Mouse (Mus musculus) hindbrain, postnatal 0 days (tissue): ENCODE data around the gene Gm47995. TPM values are rescaled to one million over a fixed set of nuclear protein-coding genes. Genes with fewer than 3 reads are reported as not detected.

Source experiments
- ATAC-seq: fragments of 200-750 bp; cut with Nextera tagmentation; 2 replicates; pipeline ENCODE4 v1.8.0; 2017; ENCODE audit warnings: mild to moderate bottlenecking, moderate TSS enrichment, moderate library complexity
- DNase-seq: peaks from one replicate; pipeline ENCODE4 v3.0.0-alpha.2; 2015; ENCODE audit warnings: low spot score
- H3K27ac ChIP-seq: fragments of 300-500 bp; sonication (generic); 2 replicates; pipeline ENCODE4 v1.5.1; 2014; ENCODE audit warnings: mild to moderate bottlenecking
- H3K27me3 ChIP-seq: fragments of 300-500 bp; sonication (generic); 2 replicates; pipeline ENCODE4 v1.6.1; 2014; ENCODE audit warnings: low read length, mixed read lengths; ENCODE audit not compliant: insufficient read depth
- H3K36me3 ChIP-seq: fragments of 300-500 bp; sonication (generic); 2 replicates; pipeline ENCODE4 v1.6.1; 2014; ENCODE audit warnings: low read length, mixed read lengths; ENCODE audit not compliant: insufficient read depth
- H3K4me1 ChIP-seq: fragments of 300-500 bp; sonication (generic); 2 replicates; pipeline ENCODE4 v1.6.1; 2014; ENCODE audit warnings: antibody characterized with exemption, low read length, mixed read lengths; ENCODE audit not compliant: insufficient read depth
- H3K4me2 ChIP-seq: fragments of 300-500 bp; sonication (generic); 2 replicates; pipeline ENCODE4 v1.6.1; 2014; ENCODE audit warnings: low read depth, mild to moderate bottlenecking, low read length, moderate library complexity, mixed read lengths
- H3K4me3 ChIP-seq: fragments of 300-500 bp; sonication (generic); 2 replicates; pipeline ENCODE4 v1.5.1; 2014; ENCODE audit warnings: low read length
- H3K9ac ChIP-seq: fragments of 300-500 bp; sonication (generic); replicated peaks from 2 replicates; pipeline ENCODE4 v1.6.1; 2014; ENCODE audit warnings: mild to moderate bottlenecking, low read length, moderate library complexity, mixed read lengths
- H3K9me3 ChIP-seq: fragments of 300-500 bp; sonication (generic); 2 replicates; pipeline ENCODE4 v1.6.1; 2016; ENCODE audit warnings: low read length, mixed read lengths
- CTCF ChIP-seq: IDR thresholded peaks from 2 replicates; pipeline ENCODE4 v1.5.1; 2016; ENCODE audit warnings: antibody characterized with exemption, control low read depth, low read depth
- WGBS: fragments of 180-500 bp; shearing (Covaris S2); extraction: QIAGEN DNeasy Blood & Tissue Kit; methylation state at CpG from one replicate; pipeline ENCODE4 v1.1.7; 2014; 5-methylcytosine and 5-hydroxymethylcytosine counted together
- polyA plus RNA-seq: library from polyadenylated mRNA; unstranded; fragments of >200 nt; fragmentation: Nextera tagmentation; extraction: Ambion mirVana; gene quantifications from 2 replicates; pipeline ENCODE4 v1.2.1, GENCODE M21; 2015
- total RNA-seq: library from RNA; depleted of rRNA; stranded (reverse); fragments of >200 nt; gene quantifications from 2 replicates; pipeline ENCODE4 v1.2.3, GENCODE M21; 2014

Gene Gm47995
- total and polyA plus RNA-seq, 2 experiments from 2014 or later, result not detected

DNA sequence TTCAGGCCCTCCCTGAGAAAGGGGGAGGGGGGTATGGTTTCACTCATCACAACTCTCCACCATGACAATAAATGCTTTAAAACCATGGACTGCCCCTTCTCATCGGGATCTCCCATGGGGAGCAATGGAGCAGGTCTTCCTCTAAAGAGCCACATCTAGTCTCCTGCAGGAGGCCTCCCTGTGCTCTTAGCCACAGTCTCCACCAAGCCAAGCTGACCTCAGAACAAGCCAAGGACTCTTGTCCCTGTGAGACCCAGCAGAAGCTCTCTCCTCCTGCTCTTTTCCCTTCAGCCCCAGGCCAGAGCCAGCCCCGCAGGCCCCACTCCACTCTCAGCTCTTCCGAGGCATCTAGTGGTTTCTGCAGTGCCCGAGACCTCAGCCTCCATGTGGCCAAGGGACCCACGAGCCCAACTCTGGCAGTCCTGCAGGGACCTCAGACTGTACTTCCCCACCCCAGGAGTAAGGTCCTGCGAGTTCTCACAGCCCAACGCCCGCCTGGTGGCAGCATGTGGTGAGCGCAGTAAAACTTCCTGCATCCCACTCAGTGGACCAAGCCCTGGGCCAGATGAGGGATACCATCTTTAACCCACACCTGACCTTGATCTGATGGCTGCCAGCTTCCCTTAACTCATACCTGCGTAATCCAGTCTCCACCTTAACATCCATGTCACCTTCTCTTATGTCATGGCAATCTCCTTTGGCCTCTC lies 24.5 kb downstream of the Gm47995 start:
- no peaks in the 10 kb centered on the region for H3K4me1 ChIP-seq
- ATAC-seq (no peak), DNase-seq (no peak)
- H3K27me3 ChIP-seq, result no peaks in the 10 kb centered on the region
- no peak for TF ChIP-seq CTCF
- 86% methylated on average over 10 of the region's 10 CpGs for WGBS
- no peaks in the 10 kb centered on the region for H3K36me3 ChIP-seq
- H3K4me3 ChIP-seq, result no peak overlapping the region
- H3K9me3 ChIP-seq, result no peaks in the 10 kb centered on the region
- H3K27ac ChIP-seq, result no peak overlapping the region
- H3K9ac ChIP-seq, result no peak overlapping the region
- H3K4me2 ChIP-seq, result no peak overlapping the region

DNA sequence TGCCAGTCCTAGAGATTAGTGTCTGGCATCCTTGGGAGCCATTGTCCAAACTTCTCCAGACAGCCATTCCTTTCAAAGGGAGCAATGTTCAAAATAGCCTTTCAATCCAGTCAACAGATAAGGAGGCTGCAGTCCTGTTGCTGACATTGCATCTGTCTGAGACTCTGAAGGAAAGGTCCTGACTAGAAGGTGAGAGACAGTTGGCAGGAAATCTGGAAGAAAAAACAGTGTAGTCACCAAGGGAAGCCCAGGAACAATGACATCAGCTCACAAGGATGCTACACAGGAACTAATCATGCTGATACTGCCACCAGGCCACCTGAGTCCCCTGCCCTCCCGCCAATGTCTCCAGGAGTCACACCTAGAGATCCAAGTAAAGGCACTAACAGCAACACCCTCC lies 25.1 kb downstream of the Gm47995 start:
- H3K4me1 ChIP-seq, result no peaks in the 10 kb centered on the region
- no peak for TF ChIP-seq CTCF
- H3K27ac ChIP-seq, result no peak overlapping the region
- H3K4me3 ChIP-seq, result no peak overlapping the region
- H3K9ac ChIP-seq, result no peak overlapping the region
- H3K9me3 ChIP-seq, result no peaks in the 10 kb centered on the region
- H3K27me3 ChIP-seq, result no peaks in the 10 kb centered on the region
- no peak overlapping the region for H3K4me2 ChIP-seq
- ATAC-seq (no peak), DNase-seq (no peak)
- H3K36me3 ChIP-seq, result no peaks in the 10 kb centered on the region
- 64% methylated on average over 1 of the region's 1 CpGs for WGBS

DNA sequence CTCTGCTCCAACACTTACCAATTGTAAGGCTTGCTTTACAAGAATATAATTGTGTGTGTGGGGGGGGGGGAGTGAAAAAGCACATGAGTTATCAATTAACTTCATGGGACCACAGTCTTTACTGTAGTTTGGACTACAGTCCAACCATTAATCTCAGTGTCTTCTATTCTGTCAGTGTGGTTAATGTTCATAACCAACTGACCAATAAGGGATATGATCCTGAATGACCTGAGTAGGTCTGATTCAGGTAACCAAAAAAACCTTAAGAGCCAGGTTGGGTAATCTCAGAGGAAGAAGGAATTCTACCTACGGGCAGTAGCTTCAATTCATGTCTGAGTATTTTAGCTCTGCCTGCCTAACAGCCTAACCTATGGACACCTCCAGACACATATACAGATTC lies 26.3 kb downstream of the Gm47995 start:
- H3K9me3 ChIP-seq, result no peaks in the 10 kb centered on the region
- TF ChIP-seq CTCF, result no peak
- H3K36me3 ChIP-seq, result no peaks in the 10 kb centered on the region
- no peaks in the 10 kb centered on the region for H3K4me1 ChIP-seq
- H3K27ac ChIP-seq, result no peak overlapping the region
- no peak overlapping the region for H3K4me2 ChIP-seq
- 93% methylated on average over 1 of the region's 1 CpGs for WGBS
- no peak for ATAC-seq
- H3K4me3 ChIP-seq, result no peak overlapping the region
- no peak for DNase-seq
- no peaks in the 10 kb centered on the region for H3K27me3 ChIP-seq
- H3K9ac ChIP-seq, result no peak overlapping the region

DNA sequence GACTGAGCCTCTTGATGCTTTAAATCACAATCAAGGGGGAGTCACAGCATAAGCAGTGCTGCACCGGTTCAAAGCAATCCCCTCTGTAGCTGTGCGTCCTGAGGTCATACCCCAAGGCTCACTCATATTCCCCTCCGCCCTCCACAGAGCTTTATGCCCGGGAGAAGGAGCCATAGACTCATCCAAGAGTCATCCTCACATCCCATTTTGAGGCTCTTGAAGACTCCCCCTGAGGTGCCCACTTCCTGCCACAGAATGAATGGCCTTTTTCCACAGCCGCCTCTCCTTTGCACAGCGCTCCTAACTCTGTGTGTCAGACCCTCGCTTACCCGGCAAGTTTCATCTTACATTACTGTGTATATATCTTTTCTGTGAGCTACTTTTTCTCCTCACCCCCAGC lies 29.3 kb downstream of the Gm47995 start:
- Histone ChIP-seq H3K36me3 (no peaks in the 10 kb centered on the region), H3K9me3 (no peaks in the 10 kb centered on the region), H3K4me2 (no peak overlapping the region), H3K27ac (no peak overlapping the region), H3K4me3 (no peak overlapping the region), H3K9ac (no peak overlapping the region), H3K4me1 (no peaks in the 10 kb centered on the region), H3K27me3 (no peaks in the 10 kb centered on the region)
- WGBS, result 87% methylated on average over 8 of the region's 8 CpGs
- DNase-seq (no peak), ATAC-seq (no peak)
- no peak for TF ChIP-seq CTCF

DNA sequence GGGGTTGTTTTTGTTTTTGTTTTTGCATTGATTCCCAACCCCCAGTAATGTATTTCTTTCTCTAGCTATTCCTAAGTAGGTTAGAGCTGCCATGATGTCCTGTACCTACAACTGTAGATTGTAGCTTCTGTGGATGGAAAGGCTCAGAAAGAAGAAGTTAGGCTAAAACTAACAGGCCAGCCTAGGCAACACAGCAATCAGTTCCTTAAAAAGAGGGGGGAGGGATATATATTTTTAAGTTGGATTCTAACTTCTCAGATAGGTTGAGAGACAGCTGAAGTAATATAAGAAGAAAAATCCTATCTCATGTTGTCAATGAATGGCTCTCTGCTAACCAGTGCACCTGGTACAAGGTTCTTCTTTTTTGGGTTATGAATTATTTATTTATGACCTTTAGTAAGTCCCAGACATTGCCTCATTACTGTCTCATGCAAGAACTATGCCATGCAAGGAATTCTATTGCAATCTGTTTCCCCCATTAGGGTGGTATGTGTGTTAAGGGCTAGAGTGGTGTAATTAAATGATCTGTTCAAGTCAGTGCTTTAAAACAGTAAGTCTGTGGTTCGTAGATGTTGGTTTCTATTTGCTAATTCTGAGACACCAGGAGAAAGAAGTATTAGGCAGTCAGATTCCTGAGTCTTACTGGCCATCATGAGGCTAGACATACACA lies 30.2 kb downstream of the Gm47995 start:
- H3K36me3 ChIP-seq, result no peaks in the 10 kb centered on the region
- H3K9me3 ChIP-seq, result no peaks in the 10 kb centered on the region
- no peak for DNase-seq
- H3K4me2 ChIP-seq, result no peak overlapping the region
- no peak overlapping the region for H3K9ac ChIP-seq
- no peak for ATAC-seq
- TF ChIP-seq CTCF, result no peak
- H3K4me3 ChIP-seq, result no peak overlapping the region
- WGBS, result 83% methylated on average over 1 of the region's 1 CpGs
- no peaks in the 10 kb centered on the region for H3K4me1 ChIP-seq
- no peaks in the 10 kb centered on the region for H3K27me3 ChIP-seq
- H3K27ac ChIP-seq, result no peak overlapping the region

DNA sequence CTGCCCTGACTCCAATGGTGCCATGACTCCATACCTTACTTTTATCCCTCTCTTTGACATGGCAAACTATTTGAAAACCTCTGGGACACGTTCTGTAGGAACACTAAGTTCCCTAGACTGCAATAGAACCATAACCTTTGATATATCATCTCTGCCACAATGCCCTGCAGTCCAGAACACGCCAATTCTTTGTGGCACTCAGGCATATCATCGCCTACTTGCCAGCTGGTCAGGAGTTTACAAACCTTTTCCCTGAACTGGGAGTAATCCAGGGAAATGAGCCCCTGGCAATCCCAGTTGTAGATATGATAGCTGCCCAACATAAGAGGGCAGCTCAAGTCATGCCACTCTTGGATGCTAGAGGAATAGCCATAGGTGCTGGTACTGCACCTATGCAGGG lies 34.1 kb downstream of the Gm47995 start:
- H3K36me3 ChIP-seq, result no peaks in the 10 kb centered on the region
- no peaks in the 10 kb centered on the region for H3K4me1 ChIP-seq
- no peak for TF ChIP-seq CTCF
- 85% methylated on average over 3 of the region's 3 CpGs for WGBS
- H3K27me3 ChIP-seq, result no peaks in the 10 kb centered on the region
- H3K4me2 ChIP-seq, result no peak overlapping the region
- ATAC-seq (no peak), DNase-seq (no peak)
- no peak overlapping the region for H3K9ac ChIP-seq
- H3K27ac ChIP-seq, result no peak overlapping the region
- H3K4me3 ChIP-seq, result no peak overlapping the region
- H3K9me3 ChIP-seq, result no peaks in the 10 kb centered on the region

DNA sequence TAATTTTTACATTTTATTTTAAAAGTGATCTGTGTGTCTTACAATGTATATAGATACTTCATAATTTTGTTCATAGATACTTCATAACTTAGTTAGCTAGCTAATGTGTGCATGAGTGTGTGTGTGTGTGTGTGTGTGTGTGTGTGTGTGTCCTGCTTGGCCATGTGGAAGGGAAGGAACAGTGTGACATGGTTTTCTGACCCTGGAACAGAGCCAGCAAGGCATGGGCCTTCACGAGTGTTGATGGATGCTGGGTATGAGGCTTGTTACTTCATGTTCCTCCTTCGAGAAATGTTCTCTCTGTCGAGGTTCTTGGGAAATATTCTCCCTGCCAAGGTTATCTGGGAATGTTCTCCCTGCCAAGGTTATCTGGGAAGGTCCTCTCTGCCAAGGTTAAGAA lies 35.5 kb downstream of the Gm47995 start:
- H3K4me3 ChIP-seq, result no peak overlapping the region
- no peak for ATAC-seq
- no peak overlapping the region for H3K9ac ChIP-seq
- H3K36me3 ChIP-seq, result no peaks in the 10 kb centered on the region
- 78% methylated on average over 3 of the region's 3 CpGs for WGBS
- no peaks in the 10 kb centered on the region for H3K4me1 ChIP-seq
- H3K9me3 ChIP-seq, result no peaks in the 10 kb centered on the region
- no peak overlapping the region for H3K27ac ChIP-seq
- no peak for DNase-seq
- no peaks in the 10 kb centered on the region for H3K27me3 ChIP-seq
- no peak for TF ChIP-seq CTCF
- no peak overlapping the region for H3K4me2 ChIP-seq
